Mouse (Mus musculus) heart, postnatal 0 days (tissue): ENCODE measurements around the gene Zfp865. TPM values are rescaled to one million over a fixed set of nuclear protein-coding genes. Genes with fewer than 3 reads are reported as not detected.
"Not testable (repeated sequence)": the region's sequence is repeated elsewhere in the genome, so short reads cannot be mapped to it uniquely, and the experiment has no call there.

Source experiments
- ATAC-seq: fragments of 200-750 bp; cut with Nextera tagmentation; 2 replicates; pipeline ENCODE4 v1.8.0; 2017; ENCODE audit warnings: low read depth, moderate number of reproducible peaks, moderate library complexity; ENCODE audit not compliant: insufficient read depth
- DNase-seq: peaks from one replicate; pipeline ENCODE4 v3.0.0-alpha.2; 2016; ENCODE audit warnings: low spot score
- H3K27ac ChIP-seq: fragments of 300-500 bp; sonication (generic); 2 replicates; pipeline ENCODE4 v1.5.1; 2014; ENCODE audit warnings: low read depth, mild to moderate bottlenecking
- H3K27me3 ChIP-seq: fragments of 300-500 bp; sonication (generic); 2 replicates; pipeline ENCODE4 v1.6.1; 2014; ENCODE audit warnings: low read length, mixed read lengths; ENCODE audit not compliant: control insufficient read depth, insufficient read depth
- H3K36me3 ChIP-seq: fragments of 300-500 bp; sonication (generic); replicated peaks from 2 replicates; pipeline ENCODE4 v1.6.1; 2014; ENCODE audit warnings: low read length, mixed read lengths; ENCODE audit not compliant: control insufficient read depth, insufficient read depth
- H3K4me1 ChIP-seq: fragments of 300-500 bp; sonication (generic); 2 replicates; pipeline ENCODE4 v1.6.1; 2014; ENCODE audit warnings: antibody characterized with exemption; ENCODE audit not compliant: control insufficient read depth, insufficient read depth
- H3K4me2 ChIP-seq: fragments of 300-500 bp; sonication (generic); 2 replicates; pipeline ENCODE4 v1.6.1; 2014; ENCODE audit warnings: low read depth, mild to moderate bottlenecking, low read length, moderate library complexity
- H3K4me3 ChIP-seq: fragments of 300-500 bp; sonication (generic); 2 replicates; pipeline ENCODE4 v1.5.1; 2014; ENCODE audit warnings: low read depth, low read length
- H3K9ac ChIP-seq: fragments of 300-500 bp; sonication (generic); replicated peaks from 2 replicates; pipeline ENCODE4 v1.6.1; 2014; ENCODE audit warnings: low read depth, low read length, mixed read lengths
- H3K9me3 ChIP-seq: fragments of 300-500 bp; sonication (generic); replicated peaks from 2 replicates; pipeline ENCODE4 v1.6.1; 2016; ENCODE audit warnings: low read length; ENCODE audit not compliant: control insufficient read depth
- CTCF ChIP-seq: IDR thresholded peaks from 2 replicates; pipeline ENCODE4 v1.5.1; 2016; ENCODE audit warnings: antibody characterized with exemption, control low read depth, low read depth
- EP300 ChIP-seq: IDR thresholded peaks from 2 replicates; pipeline ENCODE4 v1.6.1; 2016; ENCODE audit warnings: antibody characterized with exemption, low read depth
- WGBS: fragments of 180-500 bp; shearing (Covaris S2); extraction: QIAGEN DNeasy Blood & Tissue Kit; methylation state at CpG from one replicate; pipeline ENCODE4 v1.1.7; 2014; 5-methylcytosine and 5-hydroxymethylcytosine counted together
- polyA plus RNA-seq: library from polyadenylated mRNA; unstranded; fragments of >200 nt; fragmentation: Nextera tagmentation; extraction: Ambion mirVana; gene quantifications from 2 replicates; pipeline ENCODE4 v1.2.1, GENCODE M21; 2015
- total RNA-seq: library from RNA; depleted of rRNA; stranded (reverse); fragments of >200 nt; gene quantifications from 2 replicates; pipeline ENCODE4 v1.2.3, GENCODE M21; 2014; ENCODE audit warnings: low replicate concordance

Gene Zfp865
- total and polyA plus RNA-seq, 2 experiments from 2014 or later: 2.0 to 17.6 TPM

DNA sequence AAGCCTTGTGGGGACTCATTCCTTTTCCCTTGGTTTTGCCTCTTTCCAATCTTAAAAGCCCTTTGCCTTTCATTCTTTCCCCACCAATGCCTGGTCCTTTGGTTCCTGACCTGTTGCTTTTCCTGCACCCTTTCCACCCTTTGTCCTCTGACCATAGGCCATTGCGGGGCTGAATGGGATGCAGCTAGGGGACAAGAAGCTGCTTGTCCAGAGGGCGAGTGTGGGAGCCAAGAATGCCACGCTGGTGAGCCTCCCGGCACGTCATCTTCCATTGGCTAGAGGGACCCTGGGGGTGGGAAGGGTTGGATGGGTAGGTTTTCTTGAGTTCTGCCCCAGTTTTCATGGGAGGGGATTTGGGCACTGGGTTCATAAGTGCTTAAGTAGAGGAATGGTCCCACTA is 54.8 kb downstream of the Zfp865 start:
- ATAC-seq (no peak), DNase-seq (no peak)
- no peak overlapping the region for H3K9ac ChIP-seq
- no peak overlapping the region for H3K27ac ChIP-seq
- H3K4me1 ChIP-seq: no peaks in the 10 kb centered on the region
- TF ChIP-seq EP300: no peak
- peaks cover 88% of the 10 kb centered on the region for H3K36me3 ChIP-seq
- H3K27me3 ChIP-seq: no peaks in the 10 kb centered on the region
- H3K9me3 ChIP-seq: no peaks in the 10 kb centered on the region
- H3K4me3 ChIP-seq: no peak overlapping the region
- 84% methylated on average over 5 of the region's 5 CpGs for WGBS
- no peak overlapping the region for H3K4me2 ChIP-seq

- ATAC-seq (no peak), DNase-seq (no peak)
- H3K27ac ChIP-seq: no peak overlapping the region
- no peaks in the 10 kb centered on the region for H3K9me3 ChIP-seq
- no peak overlapping the region for H3K4me3 ChIP-seq
- H3K36me3 ChIP-seq: peaks cover 69% of the 10 kb centered on the region
- WGBS: 71% methylated on average over 2 of the region's 2 CpGs
- no peaks in the 10 kb centered on the region for H3K27me3 ChIP-seq
- H3K4me2 ChIP-seq: no peak overlapping the region
- peaks cover 11% of the 10 kb centered on the region; the same call in 1 of the 2 replicates for H3K4me1 ChIP-seq
- no peak overlapping the region for H3K9ac ChIP-seq
- TF ChIP-seq EP300 (no peak), CTCF (no peak)
Observed at GRCm38 (mm10) chr7:5076931-5077330, 56.8 kb downstream of the Zfp865 start.

- H3K27ac ChIP-seq: peak overlapping the region; percentile 97
- H3K9ac ChIP-seq: peak overlapping the region; percentile 95; the same call in 1 of the 2 replicates
- not testable (repeated sequence) for H3K27me3 ChIP-seq, ATAC-seq, H3K9me3 ChIP-seq, DNase-seq
- peak overlapping the region; percentile 80 for H3K4me2 ChIP-seq
- H3K4me1 ChIP-seq: peaks cover 16% of the 10 kb centered on the region; the same call in 1 of the 2 replicates
- 46% methylated on average over 9 of the region's 13 CpGs for WGBS
- peak overlapping the region; percentile 92 for H3K4me3 ChIP-seq
- H3K36me3 ChIP-seq: peaks cover 52% of the 10 kb centered on the region
Observed at GRCm38 (mm10) chr7:5079365-5080009, 59.3 kb downstream of the Zfp865 start.

DNA sequence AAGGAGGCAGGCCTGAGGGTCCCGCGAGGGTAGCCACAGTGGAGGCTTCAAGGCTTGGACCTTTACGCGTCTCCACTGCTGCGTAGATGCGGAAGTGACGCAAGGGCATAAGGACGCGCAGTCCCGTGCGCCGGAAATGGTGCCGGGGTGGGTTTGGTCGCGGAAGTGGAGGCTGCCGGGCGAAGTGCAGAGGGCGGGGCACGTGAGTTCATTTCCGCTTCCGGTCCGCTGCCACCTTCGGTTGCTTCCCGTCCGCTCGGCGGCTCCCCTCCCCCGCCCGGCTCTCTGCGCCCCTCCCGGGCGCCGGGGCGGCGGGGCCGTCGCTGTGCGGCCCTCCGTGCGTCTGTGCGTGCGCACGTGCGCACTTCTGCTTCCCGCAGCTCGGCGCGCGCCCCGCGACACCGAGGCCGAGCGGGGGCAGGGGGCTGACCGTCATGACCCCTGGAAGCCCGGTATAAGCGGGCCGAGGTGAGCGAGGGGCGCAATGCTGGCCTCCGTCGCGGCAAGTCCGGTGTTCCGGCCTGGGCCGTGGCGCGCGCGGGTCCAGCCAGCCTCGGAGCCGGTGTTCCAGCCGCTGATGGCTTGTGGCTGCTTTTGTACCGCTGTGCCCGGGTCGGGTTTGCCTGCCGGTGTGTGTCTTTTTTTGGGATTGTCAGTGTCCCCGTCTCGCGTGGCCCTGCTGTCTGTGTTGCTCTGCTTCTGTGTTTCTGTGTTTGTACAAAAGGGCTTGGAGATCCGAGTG is 60.0 kb downstream of the Zfp865 start, which contains the start of gene Epn1:
Epn1 (plus strand) TSS at position 226 of the 742 bp plus-strand sequence.
- Histone ChIP-seq H3K4me1 (peaks cover 16% of the 10 kb centered on the region), H3K9ac (peak within 1 kb of the TSS; percentile 95), H3K4me3 (peak within 1 kb of the TSS; percentile 92), H3K9me3 (no peaks in the 10 kb centered on the region), H3K36me3 (peaks cover 51% of the 10 kb centered on the region), H3K4me2 (peak within 1 kb of the TSS; percentile 80), H3K27me3 (no peaks in the 10 kb centered on the region), H3K27ac (peak within 1 kb of the TSS; percentile 97)
- peak; percentile 98 for ATAC-seq
- WGBS: under 1% methylated on average over 81 of the region's 81 CpGs
- TF ChIP-seq EP300 (peak; percentile 92), CTCF (no peak)
- DNase-seq: peak; percentile 96

GRCm38 (mm10) chr7:5080815-5081214 is 60.6 kb downstream of the Zfp865 start:
- H3K9me3 ChIP-seq: no peaks in the 10 kb centered on the region
- peak overlapping the region; percentile 92 for H3K4me3 ChIP-seq
- no peaks in the 10 kb centered on the region for H3K27me3 ChIP-seq
- WGBS: 3% methylated on average over 6 of the region's 6 CpGs
- peak overlapping the region; percentile 95 for H3K9ac ChIP-seq
- peaks cover 50% of the 10 kb centered on the region for H3K36me3 ChIP-seq
- peak overlapping the region; percentile 80 for H3K4me2 ChIP-seq
- TF ChIP-seq EP300 (no peak), CTCF (no peak)
- ATAC-seq (no peak), DNase-seq (no peak)
- peaks cover 16% of the 10 kb centered on the region for H3K4me1 ChIP-seq
- H3K27ac ChIP-seq: peak overlapping the region; percentile 97
